Mouse (Mus musculus): ENCODE data around the gene Gatd1.

Gatd1 gene

DNA sequence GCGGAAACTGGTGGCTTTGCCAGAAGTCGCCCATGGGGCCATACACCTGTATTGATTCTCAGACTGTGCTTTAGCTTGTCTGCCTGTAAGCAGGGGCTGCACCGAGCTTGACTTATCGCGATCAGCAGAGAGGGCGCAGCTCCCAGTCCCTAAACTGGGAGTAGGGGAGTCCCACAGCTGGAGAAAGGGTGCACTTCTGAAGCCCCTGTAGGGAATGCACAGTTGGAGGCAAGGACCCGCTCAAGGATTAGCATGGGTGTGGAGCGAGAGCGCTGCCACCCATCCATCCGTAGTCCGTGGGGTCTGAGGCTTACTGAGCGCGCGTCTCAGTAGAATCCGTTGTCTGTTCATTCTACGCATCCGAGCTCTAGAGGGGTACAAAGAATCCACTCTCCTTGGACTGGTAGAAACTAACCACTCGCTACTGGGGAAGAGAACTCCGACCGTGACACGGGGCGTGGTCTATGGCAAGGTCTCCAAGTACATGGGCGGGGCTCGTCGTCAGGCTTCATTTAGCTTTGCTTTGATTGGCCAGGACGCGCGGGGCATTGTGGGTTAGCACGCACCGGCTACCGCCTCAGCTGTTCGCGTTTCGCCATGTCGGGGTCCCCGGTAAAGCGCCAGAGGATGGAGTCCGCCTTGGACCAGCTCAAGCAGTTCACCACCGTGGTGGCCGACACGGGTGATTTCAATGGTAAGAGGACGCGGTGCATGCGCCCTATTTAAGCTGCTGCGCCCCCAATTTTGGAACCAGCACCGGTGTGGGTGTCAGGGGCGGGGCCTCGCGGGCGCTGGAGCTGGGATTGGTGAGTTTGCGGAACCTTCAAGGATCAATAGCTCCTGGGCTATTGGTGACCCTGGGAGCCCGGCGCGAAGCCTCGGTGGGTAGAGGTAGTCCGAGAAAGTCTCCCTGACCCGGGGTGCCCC is 22.0 kb downstream of the Gatd1 start, which contains the start of gene Taldo1:
Gene Taldo1 (plus strand): TSS at position 575 of the 927 bp plus-strand sequence.
- peak; percentile 81 for DNase-seq (ENCODE audit: extremely low spot score, low read depth, low spot score)

DNA sequence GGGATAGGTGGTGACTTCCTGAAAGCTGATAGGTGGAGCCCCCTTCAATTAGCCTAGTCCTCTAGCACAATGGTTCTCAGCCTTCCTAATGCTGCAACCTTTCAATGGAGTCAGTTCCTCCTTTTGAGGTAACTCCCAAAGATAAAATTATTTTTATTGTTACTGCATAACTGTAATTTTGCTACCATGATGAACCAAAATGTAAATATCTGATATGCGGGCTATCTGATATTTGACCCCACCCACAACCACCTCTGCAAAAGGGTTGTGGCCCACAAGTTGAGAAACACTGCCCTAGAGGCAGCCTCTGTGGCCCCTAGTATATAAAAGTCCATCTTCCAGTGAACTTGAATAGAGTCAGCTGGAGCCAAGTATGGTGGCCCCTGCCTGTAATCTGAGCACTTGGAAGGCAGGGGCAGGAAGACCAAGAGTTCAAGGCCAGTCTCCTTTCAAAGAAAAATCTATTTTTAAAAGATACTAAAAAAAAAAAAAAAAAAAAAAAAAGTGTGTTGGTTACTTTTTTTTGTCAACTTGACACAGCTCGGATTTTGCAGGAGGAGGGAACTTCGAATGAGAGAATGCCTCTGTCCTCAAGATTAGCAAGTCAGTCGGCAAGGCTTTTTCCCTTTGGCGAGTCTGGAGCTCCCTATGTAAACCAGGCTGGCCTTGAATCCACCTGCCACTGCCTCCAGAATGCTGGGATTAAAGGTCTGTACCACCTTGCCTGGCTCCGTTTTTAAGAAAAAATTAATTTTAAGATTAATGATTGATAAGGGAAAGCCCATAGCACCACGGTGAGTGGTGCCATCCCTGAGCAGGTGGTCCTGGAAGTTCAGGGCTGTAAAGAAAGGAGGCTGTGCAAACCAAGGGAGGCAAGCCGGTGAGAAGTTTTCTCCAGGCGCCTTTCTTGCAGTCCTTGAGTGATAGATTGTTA is 23.3 kb downstream of the Gatd1 start:
- no peak for DNase-seq (ENCODE audit: extremely low spot score, low read depth, low spot score)

DNA sequence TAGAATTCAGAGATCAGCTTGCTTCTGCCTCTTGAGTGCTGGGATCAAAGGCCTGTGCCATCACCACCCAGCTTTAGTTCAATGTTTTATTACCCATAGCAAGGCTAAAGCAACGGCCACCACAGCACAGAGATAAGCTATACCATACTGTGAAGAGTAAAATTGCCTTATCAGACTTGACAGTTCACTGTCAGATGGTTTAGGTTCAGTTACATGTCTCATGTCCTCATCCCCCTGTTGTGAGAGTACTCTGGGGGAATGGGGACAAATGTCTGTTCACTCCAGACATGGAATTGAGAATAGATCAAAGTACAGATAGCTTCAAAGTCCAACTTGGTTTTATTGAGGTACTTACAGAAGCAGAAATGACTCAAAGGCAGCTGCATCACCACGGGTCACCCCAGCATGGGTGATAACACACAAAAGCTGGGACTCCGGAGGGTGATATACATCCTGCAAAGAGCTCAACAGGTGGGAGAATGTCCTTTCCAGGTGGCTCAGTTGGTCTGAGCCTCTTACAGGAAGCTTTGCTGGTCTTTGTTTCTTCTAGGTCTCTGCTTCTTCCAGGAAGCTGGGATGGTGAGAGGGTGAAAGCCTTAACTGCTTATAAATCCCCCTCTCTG is 25.3 kb downstream of the Gatd1 start:
- no peak for DNase-seq (ENCODE audit: extremely low spot score, low read depth, low spot score)

DNA sequence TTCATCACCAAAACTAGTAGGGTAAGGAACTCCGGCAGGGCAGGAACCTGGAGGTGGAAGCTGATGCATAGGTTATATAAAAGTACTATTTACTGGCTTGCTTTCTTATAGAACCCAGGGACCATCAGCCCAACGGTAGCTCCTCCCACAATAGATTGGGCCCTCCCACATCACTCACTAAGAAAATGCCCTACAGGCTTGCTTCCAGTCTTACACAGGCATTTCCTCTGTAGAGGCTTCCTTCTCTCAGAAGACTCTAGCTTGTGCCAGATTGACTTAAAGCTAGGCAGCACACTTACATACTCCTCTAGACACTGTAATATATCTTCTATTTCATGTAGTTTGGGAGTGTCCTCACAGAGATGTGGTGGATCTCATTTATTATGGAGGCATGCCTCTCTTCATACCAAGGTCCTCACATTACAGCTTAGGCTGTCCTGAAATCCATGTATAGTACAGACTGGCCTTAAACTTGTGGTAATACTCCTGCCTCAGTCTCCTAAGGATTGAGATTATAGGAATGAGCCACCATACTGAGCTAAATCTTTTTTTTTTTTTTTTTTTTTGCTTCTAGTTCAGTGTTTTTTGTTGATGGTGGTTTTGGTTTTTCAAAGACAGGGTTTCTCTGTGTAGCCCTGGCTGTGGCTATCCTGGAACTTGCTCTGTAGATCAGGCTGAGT is 26.0 kb downstream of the Gatd1 start:
- DNase-seq (ENCODE audit: extremely low spot score, low read depth, low spot score), result no peak

DNA sequence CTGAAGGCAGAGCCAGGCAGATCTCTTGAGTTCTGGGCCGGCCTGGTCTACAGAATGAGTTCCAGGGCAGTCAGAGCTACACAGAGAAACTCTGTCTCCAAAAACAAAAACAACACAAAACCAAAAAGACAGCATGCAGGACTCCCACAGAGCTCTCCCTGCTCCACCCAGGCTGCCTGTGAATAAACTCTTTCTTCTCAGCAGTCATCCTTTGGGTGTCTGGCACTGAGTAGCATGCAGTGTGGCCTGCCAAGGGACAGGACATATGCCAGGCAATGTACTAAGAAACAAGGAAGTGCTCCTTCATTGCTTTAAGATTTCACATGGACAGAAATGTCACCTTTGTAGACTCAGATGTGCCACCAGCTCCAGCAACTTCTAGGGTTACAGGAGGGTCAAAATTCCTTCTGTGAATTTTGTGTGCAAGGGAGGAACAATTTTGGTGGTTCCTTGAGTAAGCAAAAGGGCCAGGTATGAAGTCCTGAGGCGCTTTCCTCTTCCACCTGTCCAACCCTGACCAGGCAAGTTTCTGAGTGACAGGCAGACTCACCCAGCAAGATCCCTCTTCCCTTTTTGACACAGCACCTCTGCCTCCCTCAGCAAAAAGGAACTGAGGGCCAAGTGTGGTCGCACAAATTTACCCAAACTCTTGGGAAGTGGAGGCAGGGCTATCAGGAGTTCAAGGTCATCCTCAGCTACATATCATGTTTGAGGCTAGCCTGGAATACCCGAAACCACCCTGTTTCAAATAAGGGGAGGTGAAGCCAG is 32.7 kb downstream of the Gatd1 start:
- DNase-seq (ENCODE audit: extremely low spot score, low read depth, low spot score), result no peak

DNA sequence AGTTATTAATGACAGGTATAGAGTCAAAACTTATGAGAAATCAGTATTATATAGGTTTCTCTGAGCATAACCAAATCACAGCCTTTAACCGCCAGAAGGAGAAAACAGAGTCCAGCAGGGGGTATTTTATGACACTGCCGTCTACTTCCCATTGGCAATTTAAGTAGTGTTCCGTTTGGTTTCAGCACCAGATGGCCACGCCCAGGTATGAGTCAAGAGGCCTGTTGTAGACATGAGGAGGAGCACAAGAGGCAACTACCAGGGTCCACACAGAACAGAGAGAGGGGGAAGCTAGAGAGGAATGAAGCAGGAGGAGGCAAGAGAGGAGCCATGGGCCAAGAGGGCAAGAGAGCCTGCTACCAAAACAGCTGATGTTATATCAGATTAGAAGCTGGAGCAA is 34.4 kb downstream of the Gatd1 start:
- no peak for DNase-seq (ENCODE audit: extremely low spot score, low read depth, low spot score)

DNA sequence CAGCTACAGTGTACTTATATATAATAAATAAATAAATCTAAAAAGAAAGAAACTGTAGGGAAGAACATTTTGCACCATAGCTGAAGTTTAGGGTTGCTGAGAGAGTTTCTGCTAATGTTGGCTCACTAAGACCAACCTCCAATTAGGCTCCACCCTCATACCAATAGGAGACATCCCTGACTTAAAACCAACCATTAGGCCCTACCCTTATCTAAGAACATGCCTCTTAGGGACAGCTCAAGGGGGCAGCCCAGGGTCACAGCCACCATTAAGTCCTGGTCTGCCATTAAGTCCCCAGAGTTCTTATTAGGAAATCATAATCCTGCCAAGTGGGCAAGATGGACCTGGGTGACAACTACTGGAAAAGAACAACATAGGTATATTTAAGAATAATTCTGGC is 39.5 kb downstream of the Gatd1 start:
- no peak for DNase-seq (ENCODE audit: extremely low spot score, low read depth, low spot score)

DNA sequence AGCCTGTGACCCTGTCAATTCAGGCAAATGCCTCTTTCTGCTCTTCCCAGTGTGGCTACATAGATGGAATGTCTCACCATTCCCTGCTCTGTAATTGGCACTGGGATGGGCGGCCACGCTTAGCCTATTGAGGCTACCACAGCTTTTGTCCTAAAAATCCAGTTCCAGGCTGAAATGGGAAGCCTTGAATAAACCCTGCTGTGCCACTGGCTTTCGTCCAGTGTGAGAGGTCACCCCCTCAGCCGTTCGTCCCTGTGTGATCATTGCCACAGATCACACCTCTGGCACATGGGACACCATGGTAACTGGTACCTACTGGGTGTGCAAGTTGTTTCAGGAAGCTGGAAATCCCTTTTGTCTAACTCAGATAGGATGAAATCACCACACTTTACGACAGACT is 40.3 kb downstream of the Gatd1 start:
- no peak for DNase-seq (ENCODE audit: extremely low spot score, low read depth, low spot score)

DNA sequence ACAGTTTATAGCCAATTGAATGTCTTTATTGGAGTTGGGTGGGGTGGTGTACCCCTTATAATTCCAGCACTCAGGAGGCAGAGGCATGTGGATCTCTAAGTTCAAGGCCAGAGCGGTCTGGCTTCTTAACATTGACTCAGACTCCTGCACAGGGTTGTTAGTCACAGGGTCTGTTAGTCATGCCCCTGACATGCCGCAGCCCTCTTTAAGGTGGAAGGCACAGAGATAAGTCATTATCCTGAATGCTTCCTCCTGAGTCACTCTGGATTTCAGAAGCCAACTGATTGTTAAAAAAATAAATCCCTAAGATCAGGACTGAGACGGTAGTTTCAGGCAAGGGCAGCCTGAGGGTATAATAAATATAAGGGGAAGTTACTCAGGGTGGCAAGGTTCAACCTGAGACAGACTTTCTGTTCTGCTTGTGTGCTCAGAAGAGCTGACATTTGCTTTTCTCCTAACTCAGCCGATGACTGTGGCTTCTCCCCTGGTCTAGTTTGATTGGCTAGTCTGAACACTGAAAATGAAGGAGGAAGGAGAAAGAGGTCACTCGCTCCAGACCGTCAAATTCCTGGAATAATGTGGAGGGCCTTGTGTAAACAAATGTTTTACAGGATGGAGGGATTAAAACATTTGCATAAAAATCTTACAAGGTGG is 41.9 kb downstream of the Gatd1 start:
- no peak for DNase-seq (ENCODE audit: extremely low spot score, low read depth, low spot score)

DNA sequence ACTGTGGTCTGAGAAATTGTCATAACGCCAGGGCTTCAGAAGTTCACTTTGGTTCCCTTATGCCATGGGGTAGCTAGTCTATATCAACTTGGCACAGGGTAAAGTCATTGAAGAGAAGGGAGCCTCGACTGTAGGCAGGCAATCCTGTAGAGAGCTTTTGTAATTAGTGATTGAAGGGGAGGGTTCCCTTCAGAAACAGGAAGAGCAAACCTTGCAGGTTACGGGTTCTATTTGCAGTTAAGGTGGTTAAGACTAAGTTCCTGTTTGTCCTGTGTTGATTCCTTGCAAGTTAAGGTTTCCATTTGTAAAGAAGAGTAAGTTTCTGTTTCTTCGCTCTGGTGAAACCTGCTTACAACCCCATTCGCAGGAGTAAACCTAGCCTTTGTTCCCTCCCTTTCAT is 44.0 kb downstream of the Gatd1 start:
- DNase-seq (ENCODE audit: extremely low spot score, low read depth, low spot score), result no peak

DNA sequence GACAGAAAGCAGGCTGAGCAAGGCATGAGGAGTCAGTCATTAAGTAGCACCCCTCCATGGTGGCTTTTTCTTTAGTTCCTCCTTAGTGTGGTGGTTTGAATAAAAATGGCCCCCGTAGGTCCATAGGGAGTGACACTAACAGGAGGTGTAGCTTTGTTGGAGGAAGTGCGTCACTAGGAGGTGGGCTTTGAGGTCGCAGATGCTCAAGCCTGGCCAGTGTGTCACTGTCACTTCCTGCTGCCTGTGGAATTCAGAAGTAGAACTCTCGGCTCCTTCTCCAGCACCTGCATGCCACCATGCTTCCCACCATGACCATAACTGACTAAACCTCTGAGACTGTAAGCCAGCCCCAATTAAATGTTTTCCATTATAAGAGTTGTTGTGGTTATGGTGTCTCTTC is 46.6 kb downstream of the Gatd1 start:
- no peak for DNase-seq (ENCODE audit: extremely low spot score, low read depth, low spot score)

DNA sequence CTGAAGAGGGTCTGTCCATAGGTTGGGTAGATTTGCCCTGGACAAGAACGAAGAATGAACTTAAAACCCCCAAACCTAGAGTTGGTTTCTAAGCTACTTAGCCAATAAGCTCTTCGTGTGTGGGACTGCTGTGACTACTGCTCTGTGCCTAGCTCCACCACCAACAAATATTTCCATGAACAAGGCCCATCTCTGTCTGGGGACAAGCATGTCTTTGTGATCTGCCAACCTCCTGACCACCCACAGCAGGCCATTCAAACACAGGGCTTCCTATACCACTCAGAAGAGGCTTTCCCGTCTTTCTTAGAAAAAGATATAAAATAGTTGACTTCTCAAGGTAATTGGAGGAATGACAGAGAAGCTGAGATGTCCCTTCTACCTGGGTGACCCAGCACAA is 48.9 kb downstream of the Gatd1 start:
- no peak for DNase-seq (ENCODE audit: extremely low spot score, low read depth, low spot score)

DNA sequence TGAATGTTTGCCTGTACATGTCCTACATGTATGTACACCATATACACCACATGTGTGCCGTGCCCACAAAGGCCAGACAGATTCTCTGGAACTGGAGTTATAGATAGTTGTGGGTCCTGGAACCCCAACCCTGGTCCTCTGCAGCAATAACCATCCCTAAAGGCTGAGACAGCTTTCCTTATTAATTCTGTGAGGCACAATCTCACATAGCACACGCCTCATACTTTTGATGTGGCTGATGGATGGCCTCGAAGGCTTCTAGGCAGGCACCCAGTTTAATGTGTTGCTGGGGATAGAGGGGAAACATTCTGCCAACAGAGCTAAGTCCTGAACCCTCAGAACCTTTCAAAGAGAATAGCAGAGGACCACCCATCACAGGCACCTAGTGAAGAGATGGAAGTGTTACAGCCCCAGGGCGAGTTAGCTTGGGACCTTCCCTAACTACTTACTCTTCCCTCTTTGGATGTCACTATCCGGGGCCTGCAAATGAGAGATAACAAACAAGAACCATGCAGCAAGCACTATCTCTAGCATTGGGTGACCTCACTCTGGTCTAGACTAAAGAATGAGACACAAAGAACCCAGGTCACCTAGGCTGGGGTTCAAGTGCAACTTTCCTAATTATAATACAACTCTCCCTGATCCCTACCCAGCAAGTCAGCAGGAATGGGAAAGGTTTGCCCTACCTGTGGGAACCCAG is 49.4 kb downstream of the Gatd1 start:
- no peak for DNase-seq (ENCODE audit: extremely low spot score, low read depth, low spot score)

DNA sequence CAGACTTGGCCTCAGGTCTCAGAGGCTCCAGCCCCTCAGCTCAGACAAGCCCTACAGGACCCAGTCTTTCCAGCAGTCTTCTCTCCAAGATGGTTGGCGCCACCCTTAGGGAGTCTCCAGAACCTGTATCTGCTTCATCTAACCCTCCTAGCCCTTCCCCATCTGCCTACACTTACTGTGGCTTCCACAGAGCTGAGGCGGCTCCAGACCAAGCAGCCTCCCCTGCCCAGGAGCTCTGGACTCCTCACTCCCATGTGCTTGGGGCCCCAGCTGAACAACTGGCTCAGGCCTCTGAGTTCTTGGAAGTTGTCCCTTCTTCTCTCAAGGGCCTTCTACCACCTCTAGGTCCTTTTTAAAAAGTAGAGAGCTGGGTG is 50.2 kb downstream of the Gatd1 start:
- no peak for DNase-seq (ENCODE audit: extremely low spot score, low read depth, low spot score)

DNA sequence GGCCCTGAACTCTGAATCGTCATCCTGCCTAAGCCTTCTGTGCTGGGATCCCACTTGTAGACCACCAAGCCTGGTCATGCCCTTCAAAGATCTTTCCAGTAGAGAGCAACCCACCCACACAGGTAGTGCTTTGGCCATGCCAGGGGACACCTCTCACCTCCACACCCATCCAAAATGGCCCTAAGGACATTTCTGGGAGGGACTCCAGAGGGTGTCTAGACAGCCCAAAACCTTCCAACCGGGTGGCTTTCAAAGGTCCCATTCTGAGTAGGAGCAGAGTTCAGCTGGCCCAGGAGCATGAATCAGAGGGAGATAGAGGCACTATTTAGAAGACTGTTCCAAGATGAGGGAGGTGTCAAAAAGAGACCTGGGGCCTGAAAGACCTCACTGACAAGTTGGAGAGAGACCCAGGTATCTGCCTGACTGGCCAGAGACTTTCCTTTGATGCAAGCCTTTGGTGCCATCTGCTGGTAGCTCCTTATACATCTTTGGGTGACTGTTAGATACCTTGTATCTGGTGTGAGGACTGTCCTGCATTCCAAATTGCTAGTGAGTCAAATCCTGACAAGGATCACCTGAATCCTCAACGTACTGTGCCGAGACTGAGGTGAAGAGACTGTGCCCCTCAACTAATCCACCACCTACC is 50.7 kb downstream of the Gatd1 start:
- peak; percentile 50 for DNase-seq (ENCODE audit: extremely low spot score, low read depth, low spot score)

DNA sequence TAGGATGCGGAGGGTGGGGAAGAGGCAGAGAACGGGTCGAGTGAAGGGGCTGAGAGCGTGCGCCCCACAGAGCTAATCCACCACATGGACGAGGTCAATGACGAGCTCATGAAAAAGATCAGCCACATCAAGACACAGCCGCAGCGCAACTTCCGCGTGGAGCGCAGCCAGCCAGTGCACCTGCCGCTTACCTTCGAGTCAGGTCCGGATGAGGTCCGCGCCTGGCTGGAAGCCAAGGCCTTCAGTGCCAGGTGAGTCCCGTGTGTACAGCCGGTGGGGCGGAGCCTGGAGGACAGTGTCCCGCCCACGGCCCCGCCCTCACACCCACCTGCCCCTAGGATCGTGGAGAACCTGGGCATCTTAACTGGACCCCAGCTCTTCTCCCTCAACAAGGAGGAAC is 52.4 kb downstream of the Gatd1 start:
- DNase-seq (ENCODE audit: extremely low spot score, low read depth, low spot score), result no peak
